Mouse (Mus musculus) C2C12 (cell line): ENCODE measurements at regions not wholly inside any gene's neighbourhood (a gene's known extent, or its start where the extent isn't known, plus 50 kb on each side); places are given as distances from the start of the nearest gene placed in this dataset.

Source experiments
- CEBPB ChIP-seq: IDR thresholded peaks from one replicate; pipeline ENCODE4 v1.6.1; 2011; ENCODE audit warnings: low read depth, mild to moderate bottlenecking, control low read depth, moderate library complexity
- CTCF ChIP-seq: IDR thresholded peaks from one replicate; pipeline ENCODE4 v1.5.1; 2011; ENCODE audit not compliant: control insufficient read depth, insufficient read depth, insufficient read length
- MAX ChIP-seq: IDR thresholded peaks from one replicate; pipeline ENCODE4 v1.6.1; 2011; ENCODE audit warnings: mild to moderate bottlenecking, control low read depth
- USF1 ChIP-seq: IDR thresholded peaks from one replicate; pipeline ENCODE4 v1.6.1; 2011; ENCODE audit warnings: low read depth, mild to moderate bottlenecking, control low read depth, moderate library complexity

DNA sequence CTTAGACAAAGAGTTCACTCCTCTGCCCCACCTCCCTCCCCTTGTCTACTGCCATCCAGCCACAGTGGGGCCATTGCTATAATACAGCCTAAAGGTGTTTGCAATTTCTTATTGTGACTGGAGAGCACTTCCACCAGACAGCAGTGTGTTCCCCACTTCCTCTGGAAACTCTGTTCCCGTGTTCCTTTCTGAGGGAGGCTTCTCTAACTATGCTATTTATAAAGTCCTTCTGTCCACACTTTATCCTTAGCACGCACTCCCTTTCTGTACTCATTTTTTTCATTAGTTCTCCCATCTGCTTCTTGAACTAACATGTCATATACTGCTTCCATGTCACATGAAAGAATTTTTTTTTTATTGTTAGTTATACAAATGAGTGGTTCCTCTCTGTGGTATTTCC is 52.0 kb upstream of the 4930432M17Rik start:
- TF ChIP-seq MAX: no peak
- TF ChIP-seq CEBPB: no peak
- no peak for TF ChIP-seq CTCF
- no peak for TF ChIP-seq USF1
